Mouse (Mus musculus): ENCODE results near the gene Olfr459. TPM values are rescaled to one million over a fixed set of nuclear protein-coding genes. Genes with fewer than 3 reads are reported as not detected.

The Olfr459 gene
- polyA plus RNA-seq, 1 experiment from 2014 or later: not detected

GRCm38 (mm10) chr6:41741101-41741500 is 33.9 kb downstream of the Olfr459 start:
- TF ChIP-seq CTCF (IDR thresholded peaks at IDR 0.05; ENCODE audit: low read depth) (no peak), EP300 (IDR thresholded peaks at IDR 0.05; ENCODE audit: low read depth) (no peak)
- H3K36me3 ChIP-seq (replicated peaks; ENCODE audit: insufficient read depth, low read length): no peaks in the 10 kb centered on the region
- no peak overlapping the region for H3K27ac ChIP-seq (ENCODE audit: low read depth)
- H3K4me1 ChIP-seq (ENCODE audit: insufficient read depth): no peaks in the 10 kb centered on the region
- H3K27me3 ChIP-seq (ENCODE audit: insufficient read depth, low read length): no peaks in the 10 kb centered on the region
- no peaks in the 10 kb centered on the region for H3K9me3 ChIP-seq (ENCODE audit: low read length)
- H3K9ac ChIP-seq (replicated peaks): no peak overlapping the region
- no peak for DNase-seq
- H3K4me2 ChIP-seq (ENCODE audit: low read depth, low read length): no peak overlapping the region
- no peak for ATAC-seq
- H3K4me3 ChIP-seq (ENCODE audit: low read depth, low read length): no peak overlapping the region

GRCm38 (mm10) chr6:41734719-41735470 is 40.1 kb downstream of the Olfr459 start:
- ATAC-seq (no peak), DNase-seq (no peak)
- no peak overlapping the region for H3K4me2 ChIP-seq (ENCODE audit: low read depth, low read length)
- no peak overlapping the region for H3K4me3 ChIP-seq (ENCODE audit: low read depth, low read length)
- H3K36me3 ChIP-seq (replicated peaks; ENCODE audit: insufficient read depth, low read length): no peaks in the 10 kb centered on the region
- H3K4me1 ChIP-seq (ENCODE audit: insufficient read depth): no peaks in the 10 kb centered on the region
- H3K27ac ChIP-seq (ENCODE audit: low read depth): no peak overlapping the region
- no peaks in the 10 kb centered on the region for H3K9me3 ChIP-seq (ENCODE audit: low read length)
- no peaks in the 10 kb centered on the region for H3K27me3 ChIP-seq (ENCODE audit: insufficient read depth, low read length)
- no peak overlapping the region for H3K9ac ChIP-seq (replicated peaks)
- TF ChIP-seq CTCF (IDR thresholded peaks at IDR 0.05; ENCODE audit: low read depth): no peak
- 74% methylated on average over 5 of the region's 5 CpGs for WGBS (ENCODE audit: insufficient replicate concordance)

DNA sequence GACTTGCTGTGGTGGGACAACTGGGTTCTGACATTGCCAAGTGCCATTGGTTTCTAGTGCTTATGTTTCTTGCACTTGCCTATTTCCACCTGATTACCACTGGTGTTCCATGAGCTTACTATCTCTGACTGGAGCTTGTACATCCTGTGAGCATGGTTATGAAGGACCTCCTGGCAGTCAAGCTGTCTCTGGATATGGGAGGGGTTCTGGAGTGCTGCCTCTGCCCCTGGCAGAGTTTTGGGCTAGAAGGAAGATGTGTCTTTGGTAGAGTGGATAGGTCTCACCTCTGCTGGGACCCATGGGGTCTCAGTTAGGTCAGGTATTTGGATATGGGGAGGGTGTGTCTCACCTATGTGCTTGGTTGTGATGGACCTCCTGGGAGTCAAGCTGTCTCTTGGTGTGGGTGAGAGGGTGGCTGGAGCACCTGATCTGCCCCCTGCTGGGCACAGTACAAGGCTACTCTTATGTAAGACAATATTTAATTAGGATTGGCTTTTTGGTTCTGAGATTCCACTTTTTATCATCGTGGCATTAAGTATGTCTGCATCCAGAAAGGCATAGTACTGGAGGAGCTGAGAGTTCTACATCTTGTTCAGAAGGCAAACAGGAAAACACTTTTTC is 46.9 kb downstream of the Olfr459 start:
- Histone ChIP-seq H3K27ac (ENCODE audit: low read depth) (no peak overlapping the region), H3K4me1 (ENCODE audit: insufficient read depth) (no peaks in the 10 kb centered on the region), H3K4me3 (ENCODE audit: low read depth, low read length) (no peak overlapping the region), H3K9me3 (ENCODE audit: low read length) (no peaks in the 10 kb centered on the region), H3K36me3 (replicated peaks; ENCODE audit: insufficient read depth, low read length) (no peaks in the 10 kb centered on the region), H3K4me2 (ENCODE audit: low read depth, low read length) (no peak overlapping the region), H3K9ac (replicated peaks) (no peak overlapping the region), H3K27me3 (ENCODE audit: insufficient read depth, low read length) (no peaks in the 10 kb centered on the region)
- ATAC-seq (no peak), DNase-seq (peak; percentile 46)
- 55% methylated on average over 1 of the region's 1 CpGs for WGBS (ENCODE audit: insufficient replicate concordance)
- TF ChIP-seq CTCF (IDR thresholded peaks at IDR 0.05; ENCODE audit: low read depth): peak; percentile 71
- no peak for TF ChIP-seq EP300 (IDR thresholded peaks at IDR 0.05; ENCODE audit: low read depth)

DNA sequence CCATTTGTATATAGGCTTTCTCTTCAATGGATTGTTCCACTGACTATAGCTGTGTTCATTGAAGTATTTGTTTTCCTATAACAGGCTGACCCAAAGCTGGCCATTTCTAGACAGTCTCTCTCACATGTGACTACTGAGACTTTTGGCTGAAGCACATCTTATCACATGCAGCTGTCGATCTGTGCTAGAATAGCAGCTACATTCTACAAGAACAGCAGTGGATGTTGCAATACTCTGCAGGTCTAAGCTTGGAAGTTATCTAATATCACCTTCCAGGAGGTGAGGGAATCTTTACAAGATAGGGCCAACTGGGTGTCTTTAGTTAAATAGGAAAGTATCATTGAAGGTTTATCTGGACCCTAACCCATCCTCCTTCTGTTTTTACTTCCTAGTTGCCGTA is 53.5 kb downstream of the Olfr459 start:
- no peak for TF ChIP-seq CTCF (IDR thresholded peaks at IDR 0.05; ENCODE audit: low read depth)
- TF ChIP-seq EP300 (IDR thresholded peaks at IDR 0.05; ENCODE audit: low read depth): no peak
- H3K4me1 ChIP-seq (ENCODE audit: insufficient read depth): no peaks in the 10 kb centered on the region
- WGBS (ENCODE audit: insufficient replicate concordance): 58% methylated on average over 2 of the region's 2 CpGs
- no peak overlapping the region for H3K9ac ChIP-seq (replicated peaks)
- H3K4me3 ChIP-seq (ENCODE audit: low read depth, low read length): no peak overlapping the region
- H3K4me2 ChIP-seq (ENCODE audit: low read depth, low read length): no peak overlapping the region
- DNase-seq: no peak
- H3K36me3 ChIP-seq (replicated peaks; ENCODE audit: insufficient read depth, low read length): no peaks in the 10 kb centered on the region
- no peaks in the 10 kb centered on the region for H3K9me3 ChIP-seq (ENCODE audit: low read length)
- H3K27me3 ChIP-seq (ENCODE audit: insufficient read depth, low read length): no peaks in the 10 kb centered on the region
- H3K27ac ChIP-seq (ENCODE audit: low read depth): no peak overlapping the region
- no peak for ATAC-seq

Other genes starting within 250 kb of the Olfr459 start
- 0.25 and 0.28 TPM in 2 replicates for gene Ephb6, start 169.7 kb downstream of the Olfr459 start, polyA plus RNA-seq (2015; fragmentation: Nextera tagmentation; extraction: Ambion mirVana)
- gene Trpv6, start 138.8 kb downstream of the Olfr459 start, polyA plus RNA-seq (2015; fragmentation: Nextera tagmentation; extraction: Ambion mirVana): not detected in 2 replicates
- 0.11 TPM in 1 of 2 replicates, not detected in the other for gene Trpv5, start 94.4 kb downstream of the Olfr459 start, polyA plus RNA-seq (2015; fragmentation: Nextera tagmentation; extraction: Ambion mirVana)
- gene Llcfc1, start 90.7 kb downstream of the Olfr459 start, polyA plus RNA-seq (2015; fragmentation: Nextera tagmentation; extraction: Ambion mirVana): not detected in 2 replicates
- gene Kel, start 70.8 kb downstream of the Olfr459 start, polyA plus RNA-seq (2015; fragmentation: Nextera tagmentation; extraction: Ambion mirVana): 58.6 and 66.7 TPM in 2 replicates
- gene Pip, start 72.4 kb upstream of the Olfr459 start, polyA plus RNA-seq (2015; fragmentation: Nextera tagmentation; extraction: Ambion mirVana): not detected in 2 replicates
- not detected in 2 replicates for gene Sval2, start 77.8 kb upstream of the Olfr459 start, polyA plus RNA-seq (2015; fragmentation: Nextera tagmentation; extraction: Ambion mirVana)
- gene Sval1, start 176.5 kb upstream of the Olfr459 start, polyA plus RNA-seq (2015; fragmentation: Nextera tagmentation; extraction: Ambion mirVana): not detected in 2 replicates
- not detected in 2 replicates for gene Sval3, start 193.0 kb upstream of the Olfr459 start, polyA plus RNA-seq (2015; fragmentation: Nextera tagmentation; extraction: Ambion mirVana)